Mouse (Mus musculus): Measurements from ENCODE around the gene Cyb5r2. TPM values are rescaled to one million over a fixed set of nuclear protein-coding genes. Genes with fewer than 3 reads are reported as not detected.

The Cyb5r2 gene
- polyA plus RNA-seq (2016; fragmentation: Nextera tagmentation; extraction: Ambion mirVana), result 0.04 and 0.05 TPM in 2 replicates

DNA sequence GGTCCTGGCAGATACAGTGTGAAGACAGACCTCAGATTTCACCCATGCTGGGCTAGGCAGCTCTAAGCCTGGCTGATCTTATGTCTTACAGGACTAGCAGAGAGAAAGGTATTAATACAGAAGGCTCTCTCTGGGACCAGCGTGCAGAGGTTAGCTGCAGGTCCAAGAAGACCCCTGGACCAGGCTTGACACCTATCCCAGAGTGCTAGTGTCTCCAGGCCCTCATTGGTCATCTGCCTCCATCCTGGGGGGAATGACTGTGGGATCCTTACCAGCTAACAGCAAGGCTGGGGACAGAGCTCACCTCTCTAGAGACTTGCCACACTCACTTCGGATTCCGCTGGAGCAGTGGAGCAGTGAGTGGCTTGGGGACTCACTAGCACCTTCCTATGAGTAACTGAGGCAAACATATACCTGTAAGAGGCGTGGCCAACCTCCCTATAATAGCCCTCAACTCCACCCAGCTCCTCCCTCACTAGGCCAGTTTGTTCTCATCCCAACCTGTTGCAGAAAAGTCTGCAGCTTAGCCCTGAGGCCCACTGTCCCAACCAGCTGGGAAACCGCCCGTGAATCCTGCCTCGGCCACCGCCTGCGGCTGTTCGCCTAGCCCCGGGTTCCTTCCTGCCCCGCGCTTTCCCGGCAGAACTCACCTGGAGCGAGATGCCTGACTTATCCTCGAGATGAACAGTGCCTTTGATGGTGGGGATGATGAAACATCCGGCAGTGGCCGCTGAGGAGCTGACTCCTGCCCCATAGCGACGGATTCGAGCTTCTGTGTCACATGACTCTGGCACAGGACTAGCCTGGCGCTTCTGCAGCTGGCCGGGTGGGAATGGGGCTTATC, at the start of gene Cyb5r2:
TSS of gene Cyb5r2 (minus strand) at position 725 of the 844 bp plus-strand sequence.
- Histone ChIP-seq H3K4me3 (no peak within 1 kb of the TSS), H3K4me2 (peak within 1 kb of the TSS; percentile 40)

DNA sequence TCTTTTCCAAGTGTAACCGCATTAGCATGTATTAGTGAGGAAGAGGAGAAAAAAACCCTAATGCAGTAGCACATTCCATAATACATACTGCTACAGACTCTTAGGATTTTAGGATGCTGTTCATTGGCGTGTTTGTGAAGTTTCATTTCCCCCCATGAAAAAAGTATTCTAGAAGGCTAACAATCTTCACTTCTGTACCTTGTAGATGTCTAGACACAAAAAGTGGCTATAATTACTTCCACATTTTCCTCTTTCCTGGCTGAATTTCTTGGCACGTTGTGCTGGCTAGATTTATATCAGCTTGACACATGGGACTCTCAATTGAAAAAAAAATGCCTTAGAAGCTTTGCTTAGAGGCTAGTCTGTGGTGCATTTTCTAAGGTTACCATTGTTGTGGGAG, 44.3 kb upstream of the Cyb5r2 start:
- Histone ChIP-seq H3K27me3 (replicated peaks) (no peaks in the 10 kb centered on the region), H3K36me3 (no peaks in the 10 kb centered on the region), H3K9ac (no peak overlapping the region), H3K4me1 (no peaks in the 10 kb centered on the region), H3K4me2 (no peak overlapping the region), H3K4me3 (no peak overlapping the region), H3K9me3 (replicated peaks) (no peaks in the 10 kb centered on the region), H3K27ac (no peak overlapping the region)
- 55% methylated on average over 3 of the region's 3 CpGs for WGBS (ENCODE audit: insufficient replicate concordance)
- ATAC-seq, result no peak

More for the DNA sequence above, at the start of gene Cyb5r2:
- Histone ChIP-seq H3K4me1 (no peaks in the 10 kb centered on the region), H3K9ac (no peak within 1 kb of the TSS), H3K27ac (no peak within 1 kb of the TSS), H3K36me3 (no peaks in the 10 kb centered on the region), H3K9me3 (replicated peaks) (no peaks in the 10 kb centered on the region), H3K27me3 (replicated peaks) (peaks cover 17% of the 10 kb centered on the region)
- WGBS (ENCODE audit: insufficient replicate concordance), result 11% methylated on average over 23 of the region's 23 CpGs
- peak; percentile 68 for ATAC-seq

DNA sequence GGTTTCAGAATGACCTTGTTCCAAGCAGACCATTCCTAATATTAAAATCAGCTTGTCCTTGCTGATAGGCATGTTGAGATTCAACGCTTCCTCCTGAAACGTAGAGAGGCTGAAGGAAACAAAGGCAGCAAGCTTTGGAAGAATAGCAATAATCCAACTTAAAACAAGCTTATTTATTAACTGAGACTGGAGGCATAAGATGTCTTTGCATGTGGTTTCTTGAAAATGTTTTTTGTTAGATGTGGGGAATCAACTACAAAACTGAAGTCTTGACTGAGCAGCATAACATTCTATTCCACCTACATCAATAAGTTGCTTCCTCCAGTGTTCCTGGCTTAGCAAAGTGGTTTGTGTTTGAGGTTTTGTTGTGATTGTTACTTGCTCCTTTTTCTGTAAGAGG, 43.3 kb upstream of the Cyb5r2 start, which contains the start of gene Ovch2:
TSS of gene Ovch2 (minus strand) at position 101 of the 400 bp plus-strand sequence.
- ATAC-seq, result no peak
- H3K4me2 ChIP-seq, result no peak within 1 kb of the TSS
- no peak within 1 kb of the TSS for H3K27ac ChIP-seq
- 74% methylated on average over 2 of the region's 2 CpGs for WGBS (ENCODE audit: insufficient replicate concordance)
- H3K4me3 ChIP-seq, result no peak within 1 kb of the TSS
- no peaks in the 10 kb centered on the region for H3K27me3 ChIP-seq (replicated peaks)
- no peak within 1 kb of the TSS for H3K9ac ChIP-seq
- H3K36me3 ChIP-seq, result no peaks in the 10 kb centered on the region
- H3K4me1 ChIP-seq, result no peaks in the 10 kb centered on the region
- H3K9me3 ChIP-seq (replicated peaks), result no peaks in the 10 kb centered on the region

DNA sequence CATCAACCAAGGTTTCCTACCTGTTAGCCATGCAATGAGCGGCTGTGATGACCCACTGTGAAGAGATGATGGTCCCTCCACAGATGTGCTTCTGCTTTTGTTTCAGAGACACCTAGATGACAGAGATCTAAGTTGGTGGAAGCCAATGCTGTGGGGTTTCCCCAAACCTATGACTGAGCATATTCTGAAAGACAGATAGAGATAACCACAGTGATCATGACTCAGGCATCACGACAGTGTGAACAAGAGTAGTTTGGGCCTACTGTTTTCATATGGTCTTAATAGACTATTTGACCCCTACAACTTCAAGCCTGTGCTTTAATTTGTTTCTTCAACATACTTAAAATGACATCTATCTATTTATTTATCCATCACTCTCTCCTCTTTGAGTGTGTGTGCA, 38.7 kb upstream of the Cyb5r2 start:
- no peak overlapping the region for H3K9ac ChIP-seq
- no peak for ATAC-seq
- H3K4me3 ChIP-seq, result no peak overlapping the region
- H3K4me2 ChIP-seq, result no peak overlapping the region
- no peaks in the 10 kb centered on the region for H3K36me3 ChIP-seq
- no peaks in the 10 kb centered on the region for H3K9me3 ChIP-seq (replicated peaks)
- H3K4me1 ChIP-seq, result no peaks in the 10 kb centered on the region
- H3K27ac ChIP-seq, result no peak overlapping the region
- no peaks in the 10 kb centered on the region for H3K27me3 ChIP-seq (replicated peaks)
- 54% methylated on average over 2 of the region's 2 CpGs for WGBS (ENCODE audit: insufficient replicate concordance)

DNA sequence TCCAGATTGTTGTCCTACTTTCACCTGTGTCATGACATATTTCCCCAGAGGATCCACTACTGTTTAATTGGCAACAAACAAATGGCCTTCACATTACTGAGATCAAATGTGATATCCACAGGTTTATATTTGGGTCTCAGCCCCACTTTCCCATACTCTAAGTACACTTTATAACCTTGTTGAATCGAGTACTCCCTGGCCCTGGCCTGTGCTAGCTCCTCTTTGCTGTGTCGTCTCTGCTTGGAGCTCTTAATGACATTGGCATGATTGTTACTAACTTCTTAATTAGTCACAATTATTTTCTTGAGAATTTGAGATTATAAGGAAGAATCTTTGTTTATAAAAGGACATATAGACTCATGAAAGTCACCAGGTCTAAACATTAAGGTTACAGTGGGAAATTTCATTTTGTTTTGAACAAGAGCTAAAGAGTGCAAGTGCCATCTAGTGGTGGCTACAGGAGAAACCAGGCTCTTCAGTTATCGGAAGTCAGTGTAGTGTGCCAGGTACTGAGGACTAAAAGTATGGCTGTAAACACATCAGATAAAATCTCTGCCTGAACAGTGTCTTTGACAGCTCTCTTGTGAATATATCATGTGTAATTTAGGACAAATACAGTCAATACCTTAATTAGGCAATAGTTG, 30.3 kb upstream of the Cyb5r2 start:
- no peak overlapping the region for H3K9ac ChIP-seq
- H3K4me1 ChIP-seq, result no peaks in the 10 kb centered on the region
- no peak overlapping the region for H3K4me2 ChIP-seq
- H3K4me3 ChIP-seq, result no peak overlapping the region
- H3K36me3 ChIP-seq, result no peaks in the 10 kb centered on the region
- H3K9me3 ChIP-seq (replicated peaks), result no peaks in the 10 kb centered on the region
- WGBS (ENCODE audit: insufficient replicate concordance), result 39% methylated on average over 3 of the region's 3 CpGs
- ATAC-seq, result no peak
- no peaks in the 10 kb centered on the region for H3K27me3 ChIP-seq (replicated peaks)
- H3K27ac ChIP-seq, result no peak overlapping the region

DNA sequence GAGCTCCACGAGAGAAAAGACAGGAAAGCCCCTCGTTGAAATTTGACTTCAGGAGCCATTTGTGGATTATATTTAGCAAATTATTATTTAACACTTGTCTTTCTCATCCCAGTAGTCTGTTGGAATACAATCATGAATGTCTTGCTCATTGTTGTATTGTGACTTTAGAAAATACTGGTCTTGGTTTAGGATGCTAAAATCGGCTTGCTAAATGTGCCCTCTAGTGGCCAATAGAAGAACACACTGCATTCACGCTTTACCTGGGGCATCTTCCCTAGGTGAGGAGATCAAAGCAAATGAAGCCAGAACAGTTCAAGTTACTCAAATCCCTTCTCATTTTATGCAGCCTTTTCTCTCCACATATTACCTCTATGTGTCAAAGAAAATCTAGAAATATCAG, 21.8 kb upstream of the Cyb5r2 start:
- no peak for ATAC-seq
- Histone ChIP-seq H3K36me3 (no peaks in the 10 kb centered on the region), H3K27ac (no peak overlapping the region), H3K9ac (no peak overlapping the region), H3K4me1 (no peaks in the 10 kb centered on the region), H3K27me3 (replicated peaks) (no peaks in the 10 kb centered on the region), H3K4me3 (no peak overlapping the region), H3K4me2 (no peak overlapping the region), H3K9me3 (replicated peaks) (no peaks in the 10 kb centered on the region)
- 33% methylated on average over 4 of the region's 4 CpGs for WGBS (ENCODE audit: insufficient replicate concordance)

DNA sequence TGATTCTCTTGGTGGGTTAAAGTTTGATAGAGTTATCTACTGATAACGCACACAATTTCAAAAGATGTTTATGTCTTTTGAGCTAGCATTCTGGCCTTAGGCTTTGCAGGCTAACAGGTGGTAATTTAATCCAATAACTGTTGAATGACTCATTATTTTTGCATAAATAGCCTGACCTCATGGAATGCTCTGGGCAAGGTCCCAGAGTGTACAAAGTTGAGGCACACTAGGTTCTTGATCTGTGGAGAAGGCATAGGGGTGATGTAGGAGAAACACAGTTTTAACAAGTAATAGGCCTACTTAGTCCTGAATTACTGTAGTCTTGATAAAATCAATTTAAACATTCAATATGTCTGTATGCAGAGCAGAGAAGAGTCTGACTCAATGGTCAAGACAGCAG, 20.4 kb upstream of the Cyb5r2 start:
- H3K4me3 ChIP-seq, result no peak overlapping the region
- H3K4me2 ChIP-seq, result no peak overlapping the region
- H3K9ac ChIP-seq, result no peak overlapping the region
- WGBS (ENCODE audit: insufficient replicate concordance), result 59% methylated on average over 1 of the region's 1 CpGs
- H3K27ac ChIP-seq, result no peak overlapping the region
- no peaks in the 10 kb centered on the region for H3K9me3 ChIP-seq (replicated peaks)
- no peak for ATAC-seq
- no peaks in the 10 kb centered on the region for H3K4me1 ChIP-seq
- H3K36me3 ChIP-seq, result no peaks in the 10 kb centered on the region
- no peaks in the 10 kb centered on the region for H3K27me3 ChIP-seq (replicated peaks)

DNA sequence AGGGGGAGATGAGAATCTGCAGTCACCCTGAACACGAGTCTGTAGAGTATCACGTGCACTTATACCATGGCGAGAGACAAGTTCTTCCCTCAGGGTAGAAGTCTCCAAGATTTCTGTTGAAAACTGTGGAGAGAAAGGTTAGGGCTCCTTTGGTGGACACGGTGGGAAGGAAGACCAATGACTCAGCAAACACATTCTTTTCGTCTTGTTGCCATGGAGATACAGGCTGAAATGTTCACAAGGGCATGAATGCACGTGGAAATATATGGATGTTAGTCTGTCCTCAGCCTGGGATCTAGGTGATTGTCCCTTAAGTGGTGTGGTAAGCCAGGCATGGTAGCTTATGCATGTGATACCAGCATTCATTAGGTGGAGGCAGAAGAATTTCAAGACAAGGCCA, 13.0 kb upstream of the Cyb5r2 start:
- ATAC-seq, result no peak
- H3K9ac ChIP-seq, result no peak overlapping the region
- H3K36me3 ChIP-seq, result no peaks in the 10 kb centered on the region
- no peak overlapping the region for H3K27ac ChIP-seq
- H3K4me2 ChIP-seq, result no peak overlapping the region
- no peaks in the 10 kb centered on the region for H3K4me1 ChIP-seq
- H3K27me3 ChIP-seq (replicated peaks), result no peaks in the 10 kb centered on the region
- H3K9me3 ChIP-seq (replicated peaks), result no peaks in the 10 kb centered on the region
- H3K4me3 ChIP-seq, result no peak overlapping the region
- WGBS (ENCODE audit: insufficient replicate concordance), result 54% methylated on average over 6 of the region's 6 CpGs

DNA sequence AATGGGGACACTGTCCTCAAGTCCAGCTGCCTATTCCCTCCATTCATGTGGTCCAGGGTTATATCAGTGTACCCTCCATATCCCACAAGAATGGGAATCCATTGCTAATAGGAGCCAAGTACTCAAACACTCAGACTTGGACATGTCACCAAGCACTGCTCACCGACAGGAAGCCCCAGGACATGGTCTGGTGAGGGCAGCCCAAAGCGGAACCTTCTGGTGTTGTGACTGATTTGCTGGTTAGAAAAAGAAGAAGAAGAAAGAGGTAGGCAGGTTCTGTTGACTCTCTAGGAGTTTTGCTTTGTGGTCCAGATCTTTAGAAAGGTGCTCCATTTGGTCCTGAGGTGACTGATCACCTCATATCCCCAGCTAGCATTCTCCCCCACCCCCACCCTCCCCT, 1.1 kb downstream of the Cyb5r2 start:
- H3K4me3 ChIP-seq, result no peak overlapping the region

DNA sequence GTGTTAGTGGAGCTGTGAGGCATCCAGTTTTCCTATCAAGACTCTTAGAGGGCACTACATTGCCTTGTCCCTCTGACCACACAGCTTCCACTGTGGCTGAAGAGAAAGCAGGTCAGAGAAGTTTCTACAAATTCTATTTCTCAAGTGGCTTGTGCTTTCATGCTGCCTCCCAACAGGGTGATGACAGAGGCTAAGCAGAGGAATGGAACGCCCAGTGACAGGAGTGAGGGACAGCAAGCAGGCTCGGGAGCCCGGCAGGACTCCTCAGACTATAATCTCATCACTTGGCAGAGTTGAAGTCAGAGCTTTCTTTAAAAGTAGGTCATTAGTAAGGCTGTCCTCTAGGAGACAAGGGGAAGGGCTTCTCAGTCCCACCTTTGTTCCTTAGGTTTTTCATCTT, 1.9 kb downstream of the Cyb5r2 start:
- H3K9me3 ChIP-seq (replicated peaks), result no peaks in the 10 kb centered on the region
- WGBS (ENCODE audit: insufficient replicate concordance), result 54% methylated on average over 3 of the region's 3 CpGs
- peaks cover 17% of the 10 kb centered on the region for H3K27me3 ChIP-seq (replicated peaks)
- no peak overlapping the region for H3K9ac ChIP-seq
- no peak overlapping the region for H3K4me3 ChIP-seq
- H3K4me1 ChIP-seq, result no peaks in the 10 kb centered on the region
- ATAC-seq, result no peak
- no peak overlapping the region for H3K27ac ChIP-seq
- H3K4me2 ChIP-seq, result no peak overlapping the region
- H3K36me3 ChIP-seq, result no peaks in the 10 kb centered on the region

More for the DNA sequence above, 1.1 kb downstream of the Cyb5r2 start:
- Histone ChIP-seq H3K36me3 (no peaks in the 10 kb centered on the region), H3K27ac (no peak overlapping the region), H3K4me1 (no peaks in the 10 kb centered on the region), H3K4me2 (no peak overlapping the region), H3K27me3 (replicated peaks) (peaks cover 17% of the 10 kb centered on the region), H3K9ac (no peak overlapping the region), H3K9me3 (replicated peaks) (no peaks in the 10 kb centered on the region)
- 61% methylated on average over 2 of the region's 2 CpGs for WGBS (ENCODE audit: insufficient replicate concordance)
- no peak for ATAC-seq

DNA sequence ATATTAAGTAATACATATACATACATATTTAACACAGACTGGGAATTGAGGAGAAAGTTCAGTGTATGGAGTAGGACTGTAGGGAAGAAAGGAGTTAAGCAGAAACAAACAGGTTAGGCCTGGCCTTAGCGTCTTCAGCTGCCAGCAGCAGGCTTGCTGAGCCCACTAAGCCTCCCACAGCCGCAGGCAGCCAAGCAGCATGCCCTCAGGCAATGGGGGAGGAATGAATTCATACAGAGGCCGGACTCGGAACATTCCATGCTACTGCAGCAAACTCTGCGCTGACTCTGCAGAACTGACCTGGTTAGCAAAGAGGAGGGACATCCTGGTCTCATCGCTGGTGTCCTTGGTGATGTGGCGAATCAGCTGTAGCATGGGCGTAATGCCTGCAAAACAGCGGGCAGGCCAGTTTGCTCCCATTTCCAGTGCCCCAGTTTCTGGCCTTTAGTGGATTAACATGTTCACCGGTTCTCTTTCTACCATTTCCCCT, 5.8 kb downstream of the Cyb5r2 start:
- Histone ChIP-seq H3K9me3 (replicated peaks) (no peaks in the 10 kb centered on the region), H3K4me2 (no peak overlapping the region), H3K4me3 (no peak overlapping the region), H3K36me3 (no peaks in the 10 kb centered on the region), H3K4me1 (no peaks in the 10 kb centered on the region), H3K9ac (no peak overlapping the region), H3K27me3 (replicated peaks) (peaks cover 4% of the 10 kb centered on the region; the same call in 1 of the 2 replicates), H3K27ac (no peak overlapping the region)
- 76% methylated on average over 10 of the region's 10 CpGs for WGBS (ENCODE audit: insufficient replicate concordance)
- no peak for ATAC-seq

DNA sequence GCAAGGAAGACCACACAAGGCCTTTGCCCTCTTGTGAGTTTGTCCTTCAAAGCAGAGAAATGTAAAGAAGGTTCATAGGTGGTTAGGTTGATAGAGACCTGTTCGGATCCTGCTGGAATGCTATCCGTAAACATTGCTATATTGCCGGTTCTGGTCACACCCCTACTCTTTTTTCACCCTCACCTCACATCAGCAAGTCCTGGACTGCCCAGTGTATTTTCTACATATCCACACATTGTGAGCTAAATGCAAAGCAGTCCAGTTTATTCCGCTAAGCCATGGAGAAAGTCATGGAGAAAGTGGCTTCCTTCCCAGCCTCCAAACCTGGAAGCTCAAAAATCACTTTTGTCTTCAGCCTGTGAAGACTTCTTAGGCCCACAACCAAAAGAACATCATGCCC, 8.1 kb downstream of the Cyb5r2 start:
- Histone ChIP-seq H3K9ac (no peak overlapping the region), H3K36me3 (no peaks in the 10 kb centered on the region)
- 61% methylated on average over 4 of the region's 4 CpGs for WGBS (ENCODE audit: insufficient replicate concordance)

More for the DNA sequence above, 8.1 kb downstream of the Cyb5r2 start:
- no peak overlapping the region for H3K4me2 ChIP-seq
- no peaks in the 10 kb centered on the region for H3K9me3 ChIP-seq (replicated peaks)
- no peaks in the 10 kb centered on the region for H3K4me1 ChIP-seq
- no peak overlapping the region for H3K4me3 ChIP-seq
- H3K27me3 ChIP-seq (replicated peaks), result no peaks in the 10 kb centered on the region
- no peak for ATAC-seq
- no peak overlapping the region for H3K27ac ChIP-seq

All from liver, embryonic 12.5 days (tissue).